Mouse (Mus musculus): ENCODE data around the gene Elane. TPM values are rescaled to one million over a fixed set of nuclear protein-coding genes. Genes with fewer than 3 reads are reported as not detected.

Elane gene
- total and polyA plus RNA-seq, 3 experiments, result 0.07 TPM; not detected in 2

DNA sequence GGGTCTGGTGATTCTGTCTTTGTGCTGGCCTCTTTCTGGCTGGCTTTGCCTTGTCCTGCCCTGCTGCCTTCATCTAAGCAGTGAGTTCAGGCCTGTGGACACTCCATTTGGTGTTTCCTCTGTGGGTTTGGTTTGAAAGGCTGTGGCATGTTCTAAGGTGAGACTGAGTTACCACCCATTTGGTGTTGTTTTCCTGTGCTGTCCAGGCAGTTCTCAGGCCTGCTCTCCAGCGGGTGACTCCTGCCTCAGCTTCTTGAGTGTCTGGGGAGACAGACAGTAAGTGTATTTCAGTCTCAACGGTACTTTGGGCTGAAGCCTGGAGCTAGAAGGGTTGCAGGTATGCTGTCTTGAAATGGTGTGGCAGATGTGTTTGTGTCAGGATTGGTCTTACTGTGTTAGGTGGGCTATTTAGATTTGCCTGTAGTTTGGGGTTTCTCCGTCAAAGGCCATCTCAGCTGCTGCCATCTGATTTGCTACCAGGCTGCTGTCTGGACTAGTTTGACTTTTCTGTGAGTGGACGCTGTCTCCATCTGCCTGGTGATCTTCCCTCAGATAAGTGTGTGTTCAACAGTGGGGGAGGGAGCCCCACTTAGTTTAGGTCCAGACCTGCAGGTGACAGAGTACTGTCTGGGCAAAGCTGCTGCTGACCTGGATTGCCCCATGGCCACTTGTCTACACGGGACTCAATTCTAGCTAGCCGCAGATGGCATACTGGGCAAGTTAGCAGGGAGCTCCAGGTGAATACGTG, 29.2 kb upstream of the Elane start:
- Histone ChIP-seq H3K27me3 (ENCODE audit: control insufficient read depth in 1 of 2, insufficient read depth in 2 of 2, low read length in 2 of 2) (no peaks in the 10 kb centered on the region), H3K36me3 (ENCODE audit: control insufficient read depth in 1 of 2, insufficient read depth in 2 of 2, low read length in 2 of 2) (peaks cover 15 to 27% of the 10 kb centered on the region in 2 experiments), H3K27ac (ENCODE audit: control insufficient read depth, low read depth, low read length) (peak overlapping the region; percentile 32), H3K9me3 (replicated peaks; ENCODE audit: insufficient read depth, low read length) (no peaks in the 10 kb centered on the region), H3K79me2 (ENCODE audit: control insufficient read depth, insufficient read depth, low read length, poor library complexity) (peaks cover 73% of the 10 kb centered on the region), H3K9ac (ENCODE audit: control insufficient read depth, low read depth, low read length, poor library complexity, severe bottlenecking) (peak overlapping the region; percentile 100), H3K4me3 (ENCODE audit: control insufficient read depth in 1 of 2, insufficient read depth in 1 of 2, low read depth in 2 of 2, low read length in 2 of 2) (peak overlapping the region; percentile 77 to 99), H3K4me1 (ENCODE audit: control insufficient read depth in 1 of 2, insufficient read depth in 2 of 2, low read length in 2 of 2) (peaks cover 2 to 27% of the 10 kb centered on the region in 2 experiments; a peak in 3 of 4 replicates)
- DNase-seq (ENCODE audit: low read depth, low spot score), result peak; percentile 43
- TF ChIP-seq GATA1 (IDR thresholded peaks at IDR 0.05; ENCODE audit: low read depth, low read length) (no peak), ELF1 (IDR thresholded peaks at IDR 0.05; ENCODE audit: low read depth, low read length) (0 out of 2 replicates have a peak, but pooled peaks have one; percentile 14), MXI1 (IDR thresholded peaks at IDR 0.05; ENCODE audit: low read depth, low read length) (no peak), TBP (IDR thresholded peaks at IDR 0.05; ENCODE audit: low read depth, low read length) (0 out of 2 replicates have a peak, but pooled peaks have one; percentile 5)

GRCm38 (mm10) chr10:79857452-79857811, 28.6 kb upstream of the Elane start:
- no peak for TF ChIP-seq TBP (IDR thresholded peaks at IDR 0.05; ENCODE audit: low read depth, low read length)
- peak; percentile 22 to 34; a peak in 1 of 4 replicates for TF ChIP-seq POLR2A (IDR thresholded peaks at IDR 0.05; ENCODE audit: control insufficient read depth in 1 of 2, insufficient read depth in 1 of 2, low read depth in 1 of 2, low read length in 2 of 2, poor library complexity in 1 of 2)
- TF ChIP-seq MAZ (IDR thresholded peaks at IDR 0.05; ENCODE audit: low read depth, low read length), result no peak
- TF ChIP-seq USF1 (IDR thresholded peaks at IDR 0.05; ENCODE audit: low read depth, low read length), result no peak
- TF ChIP-seq SIN3A (IDR thresholded peaks at IDR 0.05; ENCODE audit: low read length), result peak; percentile 66; the same call in 1 of the 2 replicates
- TF ChIP-seq CTCF (IDR thresholded peaks at IDR 0.05 in 2 of 3, conservative IDR thresholded peaks at IDR 0.05 in 1 of 3; ENCODE audit: control insufficient read depth in 1 of 3, insufficient read depth in 1 of 3, low read depth in 2 of 3, low read length in 3 of 3, poor library complexity in 1 of 3, severe bottlenecking in 1 of 3), result no peak
- no peak for TF ChIP-seq POLR2AphosphoS2 (IDR thresholded peaks at IDR 0.05; ENCODE audit: low read length)
- TF ChIP-seq GABPA (IDR thresholded peaks at IDR 0.05; ENCODE audit: low read depth, low read length), result no peak
- TF ChIP-seq POLR2AphosphoS5 (IDR thresholded peaks at IDR 0.05; ENCODE audit: borderline replicate concordance, low read depth, low read length), result no peak
- no peak for TF ChIP-seq NRF1 (IDR thresholded peaks at IDR 0.05; ENCODE audit: insufficient read depth, low read depth, low read length, poor library complexity, severe bottlenecking)
- Histone ChIP-seq H3K4me3 (ENCODE audit: control insufficient read depth in 1 of 2, insufficient read depth in 1 of 2, low read depth in 2 of 2, low read length in 2 of 2) (peak overlapping the region; percentile 77 to 99), H3K27me3 (ENCODE audit: control insufficient read depth in 1 of 2, insufficient read depth in 2 of 2, low read length in 2 of 2) (no peaks in the 10 kb centered on the region), H3K4me1 (ENCODE audit: control insufficient read depth in 1 of 2, insufficient read depth in 2 of 2, low read length in 2 of 2) (peaks cover 2 to 21% of the 10 kb centered on the region in 2 experiments; a peak in 3 of 4 replicates), H3K27ac (ENCODE audit: control insufficient read depth, low read depth, low read length) (peak overlapping the region; percentile 32), H3K36me3 (ENCODE audit: control insufficient read depth in 1 of 2, insufficient read depth in 2 of 2, low read length in 2 of 2) (peaks cover 17 to 23% of the 10 kb centered on the region in 2 experiments), H3K79me2 (ENCODE audit: control insufficient read depth, insufficient read depth, low read length, poor library complexity) (peaks cover 72% of the 10 kb centered on the region), H3K9me3 (replicated peaks; ENCODE audit: insufficient read depth, low read length) (no peaks in the 10 kb centered on the region), H3K9ac (ENCODE audit: control insufficient read depth, low read depth, low read length, poor library complexity, severe bottlenecking) (peak overlapping the region; percentile 100)
- peak; percentile 89 for DNase-seq (ENCODE audit: low read depth, low spot score)
